ENCODE assay signal across 8 mouse cellular contexts in genomic region chr8:69900895-69901451, GRCm38 (mm10). TPM values are rescaled to one million over a fixed set of nuclear protein-coding genes. Genes with fewer than 3 reads are reported as not detected.
DNase-seq lines count a peak whose midpoint lies in the region; ATAC-seq and TF ChIP-seq lines count a peak whose summit lies in the region.

No protein-coding gene starts in this region.

- no peaks in the 10 kb centered on the region for H3K36me3 ChIP-seq in heart, adult 2 months (ENCODE audit: control insufficient read depth, insufficient read depth, low read length)
- H3K36me3 ChIP-seq in forebrain, embryonic 11.5 days (ENCODE audit: control insufficient read depth, insufficient read depth, low read length), result no peaks in the 10 kb centered on the region
- H3K36me3 ChIP-seq in liver, embryonic 13.5 days, result peaks cover 29% of the 10 kb centered on the region

- no peak for TF ChIP-seq EP300 in heart, adult 2 months (IDR thresholded peaks at IDR 0.05; ENCODE audit: insufficient read depth, low read depth, low read length)

- peaks cover 9% of the 10 kb centered on the region for H3K4me1 ChIP-seq in heart, adult 2 months (ENCODE audit: control insufficient read depth, insufficient read depth, low read length)
- H3K4me1 ChIP-seq in forebrain, embryonic 11.5 days (replicated peaks; ENCODE audit: control insufficient read depth, insufficient read depth, low read length), result peaks cover 13% of the 10 kb centered on the region; the same call in 1 of the 2 replicates
- H3K4me1 ChIP-seq in liver, embryonic 13.5 days (replicated peaks), result peaks cover 87% of the 10 kb centered on the region

- H3K9ac ChIP-seq in heart, adult 2 months (ENCODE audit: low read depth, low read length), result peak overlapping the region; percentile 86
- H3K9ac ChIP-seq in forebrain, embryonic 11.5 days (ENCODE audit: low read length), result peak overlapping the region; percentile 81
- peak overlapping the region; percentile 93 for H3K9ac ChIP-seq in liver, embryonic 13.5 days

- no peak for TF ChIP-seq CTCF in heart, adult 2 months (IDR thresholded peaks at IDR 0.05)

- H3K4me2 ChIP-seq in forebrain, embryonic 11.5 days (ENCODE audit: low read depth, low read length, severe bottlenecking), result peak overlapping the region; percentile 93
- peak overlapping the region; percentile 99 for H3K4me2 ChIP-seq in liver, embryonic 13.5 days

- 7% methylated on average over 12 of the region's 12 CpGs for WGBS in heart, adult 2 months
- WGBS in forebrain, embryonic 11.5 days, result 21% methylated on average over 12 of the region's 12 CpGs
- 7% methylated on average over 12 of the region's 12 CpGs for WGBS in liver, embryonic 13.5 days (ENCODE audit: insufficient replicate concordance)

- intact Hi-C loops in heart, adult 2 months (cut with DNase I), result loop anchor here (5.0 kb wide), 3 partner anchors 96 to 311 kb away; partner anchors contain the start of genes Gatad2a and Slc25a42

- H3K27me3 ChIP-seq in heart, adult 2 months (ENCODE audit: control insufficient read depth, insufficient read depth, low read length), result no peaks in the 10 kb centered on the region
- H3K27me3 ChIP-seq in forebrain, embryonic 11.5 days (ENCODE audit: control insufficient read depth, insufficient read depth, low read length), result no peaks in the 10 kb centered on the region
- no peaks in the 10 kb centered on the region for H3K27me3 ChIP-seq in liver, embryonic 13.5 days

- ATAC-seq in forebrain, embryonic 11.5 days (replicated peaks; ENCODE audit: low FRiP score), result no peak
- ATAC-seq in liver, embryonic 13.5 days (ENCODE audit: low read depth), result no peak

- H3K4me3 ChIP-seq in heart, adult 2 months, result peak overlapping the region; percentile 77
- H3K4me3 ChIP-seq in forebrain, embryonic 11.5 days (ENCODE audit: low read depth, low read length), result peak overlapping the region; percentile 73
- peak overlapping the region; percentile 74 for H3K4me3 ChIP-seq in liver, embryonic 13.5 days (replicated peaks)

- peaks cover 2% of the 10 kb centered on the region; the same call in 1 of the 2 replicates for H3K79me2 ChIP-seq in heart, adult 2 months (replicated peaks; ENCODE audit: control insufficient read depth, insufficient read depth, low read length)

- H3K9me3 ChIP-seq in forebrain, embryonic 11.5 days (ENCODE audit: control insufficient read depth, low read length), result no peaks in the 10 kb centered on the region
- H3K9me3 ChIP-seq in liver, embryonic 13.5 days (replicated peaks), result no peaks in the 10 kb centered on the region

- TF ChIP-seq POLR2A in heart, adult 2 months (IDR thresholded peaks at IDR 0.05; ENCODE audit: insufficient read depth, low read depth, low read length), result no peak

- DNase-seq in heart, adult 2 months, result no peak
- no peak for DNase-seq in heart, adult 8-10 months (ENCODE audit: low spot score)
- DNase-seq in CD4-positive helper T cell, adult 2 months (ENCODE audit: low read depth, low spot score), result peak; percentile 27
- DNase-seq in forebrain, embryonic 11.5 days (ENCODE audit: low spot score), result no peak
- no peak for DNase-seq in liver, embryonic 13.5 days
- DNase-seq in adrenal gland, adult 8-10 months, result no peak
- DNase-seq in layer of hippocampus, postnatal 25 days (ENCODE audit: extremely low spot score in 1 of 2, low spot score in 1 of 2), result no peak
- no peak for DNase-seq in ovary, postnatal 14 days (ENCODE audit: low spot score)

- peak overlapping the region; percentile 98 for H3K27ac ChIP-seq in heart, adult 2 months
- H3K27ac ChIP-seq in forebrain, embryonic 11.5 days (ENCODE audit: low read depth, low read length), result peak overlapping the region; percentile 57; the same call in 1 of the 2 replicates
- peak overlapping the region; percentile 96 for H3K27ac ChIP-seq in liver, embryonic 13.5 days

RNA-seq across cellular contexts. Expression of gene Tssk6, which starts 1.0 kb away (rescaled TPM):
- total RNA-seq in heart, adult 2 months (2021), result under 1 TPM; 0.16 to 0.23 TPM
- polyA plus RNA-seq in heart, adult 2 months (2012; rRNA removed), result 0.23 and 0.49 TPM in 2 replicates
- total RNA-seq in heart, adult 8-10 months (2022), result under 1 TPM in 1 of 4 experiments, not detected in 3; 0.19 TPM
- polyA plus RNA-seq in forebrain, embryonic 11.5 days (2014; fragmentation: Nextera tagmentation; extraction: Ambion mirVana), result 5.2 and 6.0 TPM in 2 replicates
- polyA plus RNA-seq in liver, embryonic 13.5 days (2015; fragmentation: Nextera tagmentation; extraction: Ambion mirVana), result 2.4 and 2.5 TPM in 2 replicates
- under 1 TPM; 0.34 to 0.59 (median 0.38) TPM for total RNA-seq in adrenal gland, adult 8-10 months (2022)
- total RNA-seq in layer of hippocampus, postnatal 25 days (2021), result under 1 TPM; 0.27 to 0.28 TPM

RNA-seq across cellular contexts. Expression of gene Ndufa13, which starts 1.4 kb away (rescaled TPM):
- total RNA-seq in heart, adult 2 months (2021), result 100 to 1,000 TPM; 417 to 492 TPM
- polyA plus RNA-seq in heart, adult 2 months (2012; rRNA removed), result 443 and 488 TPM in 2 replicates
- 100 to 1,000 TPM; 373 to 528 (median 455) TPM for total RNA-seq in heart, adult 8-10 months (2022)
- polyA plus RNA-seq in forebrain, embryonic 11.5 days (2014; fragmentation: Nextera tagmentation; extraction: Ambion mirVana), result 153 and 155 TPM in 2 replicates
- 109 and 114 TPM in 2 replicates for polyA plus RNA-seq in liver, embryonic 13.5 days (2015; fragmentation: Nextera tagmentation; extraction: Ambion mirVana)
- 100 to 1,000 TPM; 102 to 174 (median 123) TPM for total RNA-seq in adrenal gland, adult 8-10 months (2022)
- 100 to 1,000 TPM; 159 to 174 TPM for total RNA-seq in layer of hippocampus, postnatal 25 days (2021)

RNA-seq across cellular contexts. Expression of gene Yjefn3, which starts 1.5 kb away (rescaled TPM):
- 10 to 100 TPM; 13.3 to 16.8 TPM for total RNA-seq in heart, adult 2 months (2021)
- 11.5 and 14.2 TPM in 2 replicates for polyA plus RNA-seq in heart, adult 2 months (2012; rRNA removed)
- 10 to 100 TPM in 3 of 4 experiments, 1 to 10 TPM in 1; 9.5 to 16.7 (median 13.2) TPM for total RNA-seq in heart, adult 8-10 months (2022)
- polyA plus RNA-seq in forebrain, embryonic 11.5 days (2014; fragmentation: Nextera tagmentation; extraction: Ambion mirVana), result 4.0 and 4.4 TPM in 2 replicates
- 0.74 and 0.81 TPM in 2 replicates for polyA plus RNA-seq in liver, embryonic 13.5 days (2015; fragmentation: Nextera tagmentation; extraction: Ambion mirVana)
- 1 to 10 TPM in 1 of 4 experiments, under 1 TPM in 1, not detected in 2; 0.38 to 1.3 TPM for total RNA-seq in adrenal gland, adult 8-10 months (2022)
- 10 to 100 TPM; 29.0 to 37.5 TPM for total RNA-seq in layer of hippocampus, postnatal 25 days (2021)

RNA-seq across cellular contexts. Expression of gene Cilp2, which starts 13.5 kb away (rescaled TPM):
- 1 to 10 TPM; 1.5 to 1.9 TPM for total RNA-seq in heart, adult 2 months (2021)
- polyA plus RNA-seq in heart, adult 2 months (2012; rRNA removed), result 11.2 and 16.8 TPM in 2 replicates
- total RNA-seq in heart, adult 8-10 months (2022), result 1 to 10 TPM; 1.3 to 3.1 (median 2.4) TPM
- 0.20 and 0.35 TPM in 2 replicates for polyA plus RNA-seq in forebrain, embryonic 11.5 days (2014; fragmentation: Nextera tagmentation; extraction: Ambion mirVana)
- polyA plus RNA-seq in liver, embryonic 13.5 days (2015; fragmentation: Nextera tagmentation; extraction: Ambion mirVana), result 0.03 and 0.09 TPM in 2 replicates
- total RNA-seq in adrenal gland, adult 8-10 months (2022), result under 1 TPM in 2 of 4 experiments, not detected in 2; 0.06 to 0.08 TPM
- total RNA-seq in layer of hippocampus, postnatal 25 days (2021), result 1 to 10 TPM in 1 of 2 experiments, under 1 TPM in 1; 0.89 to 1.3 TPM

Comparison
In these comparisons a context has a peak if more than half of its experiments do, and no peak if none do; other contexts are left out.
1. RNA of gene Yjefn3, which starts 1.5 kb away (total RNA-seq): 29.0 to 37.5 TPM in layer of hippocampus, postnatal 25 days, 13.3 to 16.8 TPM in heart, adult 2 months and 9.5 to 16.7 TPM in heart, adult 8-10 months; 0.38 to 1.3 TPM in adrenal gland, adult 8-10 months; every median in the first group is over 4 times any median in the second.
2. Peak in every context shown above with its lines, with median percentiles within 50 percentile points of each other: H3K27ac ChIP-seq, H3K4me3 ChIP-seq and H3K9ac ChIP-seq.